Mouse (Mus musculus) ES-E14 (cell line): ENCODE measurements around the gene Olfr1047. TPM values are rescaled to one million over a fixed set of nuclear protein-coding genes. Genes with fewer than 3 reads are reported as not detected.
"Not testable (repeated sequence)": the region's sequence is repeated elsewhere in the genome, so short reads cannot be mapped to it uniquely, and the experiment has no call there.

Experiments
- DNase-seq: peaks from one replicate; pipeline ENCODE4 v3.0.0-alpha.2; 2013; ENCODE audit warnings: low read depth, low spot score
- H3K27ac ChIP-seq: 2 replicates; pipeline ENCODE4 v1.5.1; 2012; ENCODE audit warnings: low read depth, mild to moderate bottlenecking, low read length, moderate library complexity, mixed read lengths; ENCODE audit not compliant: poor library complexity, insufficient read depth, severe bottlenecking
- H3K36me3 ChIP-seq: 2 replicates; pipeline ENCODE4 v1.6.1; 2012; ENCODE audit warnings: mild to moderate bottlenecking, low read length, moderate library complexity, mixed read lengths; ENCODE audit not compliant: control insufficient read depth, poor library complexity, insufficient read depth, severe bottlenecking
- H3K4me1 ChIP-seq, 2 experiments: fragments of 150-350 bp in 1 of 2; sonication (generic) in 1 of 2; 2 replicates each; pipeline ENCODE4 v1.6.1; 2012; ENCODE audit warnings: low read length in 2 of 2, mild to moderate bottlenecking in 1 of 2, mixed read lengths in 1 of 2; ENCODE audit not compliant: control insufficient read depth in 2 of 2, insufficient read depth in 2 of 2, poor library complexity in 1 of 2
- H3K4me3 ChIP-seq, 2 experiments: fragments of 150-350 bp in 1 of 2; sonication (generic) in 1 of 2; 2 replicates each; pipeline ENCODE4 v1.5.1; 2012; ENCODE audit warnings: low read length in 2 of 2, low read depth in 1 of 2, mild to moderate bottlenecking in 1 of 2, mixed read lengths in 1 of 2; ENCODE audit not compliant: insufficient read depth in 1 of 2, poor library complexity in 1 of 2, severe bottlenecking in 1 of 2
- H3K9ac ChIP-seq: 2 replicates; pipeline ENCODE4 v1.6.1; 2012; ENCODE audit warnings: low read depth, mild to moderate bottlenecking, low read length, mixed read lengths; ENCODE audit not compliant: poor library complexity, insufficient read depth, severe bottlenecking
- H3K9me3 ChIP-seq: fragments of 150-350 bp; sonication (generic); 2 replicates; pipeline ENCODE4 v1.6.1; 2012; ENCODE audit warnings: low read depth, mild to moderate bottlenecking, low read length; ENCODE audit not compliant: control insufficient read depth, insufficient read depth
- CHD2 ChIP-seq: IDR thresholded peaks from 2 replicates; pipeline ENCODE4 v1.6.1; 2014; ENCODE audit warnings: mild to moderate bottlenecking, low read depth, low read length, inconsistent platforms
- HCFC1 ChIP-seq: IDR thresholded peaks from 2 replicates; pipeline ENCODE4 v1.6.1; 2012; ENCODE audit warnings: low read length, inconsistent platforms, borderline replicate concordance; ENCODE audit not compliant: insufficient read depth
- MAFK ChIP-seq: IDR thresholded peaks from 2 replicates; pipeline ENCODE4 v1.6.1; 2014; ENCODE audit warnings: mild to moderate bottlenecking, low read depth, low read length, inconsistent platforms; ENCODE audit not compliant: insufficient read depth
- ZC3H11A ChIP-seq: IDR thresholded peaks from 2 replicates; pipeline ENCODE4 v1.6.1; 2012; ENCODE audit warnings: low read depth, mild to moderate bottlenecking, inconsistent platforms, low read length, borderline replicate concordance
- ZNF384 ChIP-seq: IDR thresholded peaks from 2 replicates; pipeline ENCODE4 v1.6.1; 2012; ENCODE audit warnings: low read depth, low read length, inconsistent platforms
- in situ Hi-C, 2 experiments: fragments of 600-800 bp; cut with MboI; formaldehyde crosslinking; loops; one replicate each; pipeline ENCODE4 v1.15.1; 2025; ENCODE audit warnings: low sequenced_read_pairs in 2 of 2, inconsistent platforms in 1 of 2; ENCODE audit not compliant: unreplicated experiment in 2 of 2
- total RNA-seq: library from RNA; depleted of rRNA; stranded (reverse); fragments of 300-350 nt; gene quantifications from 2 replicates; pipeline ENCODE4 v1.2.3, GENCODE M21; 2012; rRNA removed

Olfr1047 gene
- not detected in 2 replicates for total RNA-seq

DNA sequence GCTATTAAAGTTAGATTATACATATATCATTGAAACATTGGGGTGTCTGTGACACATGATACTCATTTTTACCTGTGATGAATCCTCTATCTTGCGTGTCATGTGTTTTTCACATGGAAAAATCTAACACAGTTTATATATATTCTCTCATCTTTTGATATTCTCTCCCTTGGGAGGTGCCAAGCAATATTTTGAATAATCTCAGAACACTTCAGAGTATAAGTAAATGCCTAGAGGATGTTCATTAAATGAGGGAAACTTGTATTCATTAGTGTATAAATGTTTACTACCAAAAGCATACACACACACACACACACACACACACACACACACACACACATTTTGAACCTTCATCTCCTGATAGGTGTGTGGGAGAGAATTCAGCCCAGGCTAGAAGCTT lies at the start of gene Olfr1047:
TSS of gene Olfr1047 (minus strand) at position 101 of the 400 bp plus-strand sequence.
- H3K36me3 ChIP-seq = no peaks in the 10 kb centered on the region
- H3K4me3 ChIP-seq = no peak within 1 kb of the TSS
- H3K9me3 ChIP-seq = no peaks in the 10 kb centered on the region
- no peak within 1 kb of the TSS for H3K9ac ChIP-seq
- no peak for TF ChIP-seq HCFC1
- TF ChIP-seq ZNF384 = no peak
- TF ChIP-seq ZC3H11A = no peak
- TF ChIP-seq MAFK = no peak
- TF ChIP-seq CHD2 = no peak
- H3K4me1 ChIP-seq = no peaks in the 10 kb centered on the region
- no peak within 1 kb of the TSS for H3K27ac ChIP-seq
- in situ Hi-C loops = no loop called here
- DNase-seq = no peak

DNA sequence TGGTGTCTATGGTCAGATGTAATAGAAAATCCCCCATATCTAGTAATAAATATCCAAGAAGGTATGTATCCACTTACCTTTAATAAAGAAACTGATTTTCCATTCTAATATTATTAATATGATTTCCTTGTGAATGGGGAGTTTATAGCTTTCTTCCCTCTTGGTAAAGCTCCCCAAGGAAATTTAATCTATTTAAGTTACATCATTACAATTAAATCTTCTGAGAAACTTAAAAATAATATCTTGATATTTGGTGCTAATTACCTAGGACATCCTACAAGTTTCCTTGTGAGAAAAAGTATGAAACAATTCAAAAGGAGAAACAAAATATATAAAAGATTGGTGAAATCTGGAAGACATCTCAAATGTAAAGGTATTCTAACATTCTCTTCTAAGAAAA lies 47.8 kb upstream of the Olfr1047 start, which contains the start of gene Olfr1051:
TSS of gene Olfr1051 (minus strand) at position 101 of the 400 bp plus-strand sequence.
- H3K4me3 ChIP-seq, H3K4me1 ChIP-seq, H3K27ac ChIP-seq, H3K9me3 ChIP-seq, DNase-seq, H3K36me3 ChIP-seq, H3K9ac ChIP-seq, in situ Hi-C loops: not testable (repeated sequence)

DNA sequence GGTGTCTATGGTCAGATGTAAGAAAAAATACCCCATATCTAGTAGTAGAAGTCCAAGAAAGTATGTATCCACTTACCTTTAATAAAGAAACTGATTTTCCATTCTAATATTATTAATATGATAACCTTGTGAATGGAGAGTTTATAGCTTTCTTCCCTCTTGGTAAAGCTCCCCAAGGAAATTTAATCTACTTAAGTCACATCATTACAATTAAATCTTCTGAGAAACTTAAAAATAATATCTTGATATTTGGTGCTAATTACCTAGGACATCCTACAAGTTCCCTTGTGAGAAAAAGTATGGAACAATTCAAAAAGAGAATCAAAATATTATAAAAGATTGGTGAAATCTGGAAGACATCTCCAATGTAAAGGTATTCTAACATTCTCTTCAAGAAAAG lies 27.0 kb upstream of the Olfr1047 start, which contains the start of gene Olfr1049:
TSS of gene Olfr1049 (minus strand) at position 101 of the 400 bp plus-strand sequence.
- in situ Hi-C loops, H3K27ac ChIP-seq, H3K4me1 ChIP-seq, H3K9ac ChIP-seq, H3K36me3 ChIP-seq, H3K9me3 ChIP-seq, H3K4me3 ChIP-seq, DNase-seq: not testable (repeated sequence)

DNA sequence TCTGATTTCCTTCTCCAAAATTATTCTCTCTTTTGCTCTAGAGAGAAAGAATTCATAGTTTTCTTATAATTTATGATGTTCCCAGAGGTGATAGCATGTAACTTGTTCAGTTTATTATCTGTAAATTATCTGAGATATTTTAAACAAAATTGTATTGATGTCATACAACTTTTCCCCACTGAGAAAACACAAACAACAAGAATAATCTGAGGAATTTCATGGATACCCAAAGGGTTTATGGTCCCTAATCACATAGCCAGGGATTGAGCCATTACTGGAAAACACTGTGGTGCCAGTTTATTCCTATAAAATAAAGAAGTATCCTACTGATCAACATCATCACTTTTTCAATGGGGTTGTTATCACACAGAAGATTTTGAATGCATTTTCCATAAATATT lies 9.0 kb upstream of the Olfr1047 start, which contains the start of gene Olfr1048:
TSS of gene Olfr1048 (minus strand) at position 101 of the 400 bp plus-strand sequence.
- H3K9me3 ChIP-seq = no peaks in the 10 kb centered on the region
- H3K4me1 ChIP-seq = no peaks in the 10 kb centered on the region
- in situ Hi-C loops = no loop called here
- H3K4me3 ChIP-seq = no peak within 1 kb of the TSS
- no peak within 1 kb of the TSS for H3K9ac ChIP-seq
- H3K36me3 ChIP-seq = no peaks in the 10 kb centered on the region
- H3K27ac ChIP-seq = no peak within 1 kb of the TSS
- TF ChIP-seq MAFK = no peak
- no peak for TF ChIP-seq ZC3H11A
- no peak for TF ChIP-seq CHD2
- no peak for TF ChIP-seq HCFC1
- no peak for TF ChIP-seq ZNF384
- no peak for DNase-seq

DNA sequence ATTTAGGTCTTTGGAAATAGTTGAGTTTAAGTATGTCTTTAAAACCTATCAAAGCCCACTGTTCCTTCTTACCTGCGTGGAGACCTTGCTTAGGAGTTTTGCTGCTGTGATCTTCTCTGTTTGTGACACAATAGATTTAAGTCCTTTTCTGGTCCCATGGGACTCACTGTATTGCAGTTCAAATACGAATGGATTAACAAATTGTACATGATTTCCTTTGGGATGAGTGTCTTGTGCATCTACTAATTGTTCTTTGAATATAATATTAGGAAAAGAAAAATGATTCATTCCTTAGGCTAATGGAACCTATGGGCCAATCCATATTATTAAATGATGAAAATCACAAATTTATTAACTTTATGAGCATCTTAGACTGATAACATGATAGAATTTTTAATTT lies 12.0 kb downstream of the Olfr1047 start, which contains the start of gene Olfr1046:
TSS of gene Olfr1046 (minus strand) at position 101 of the 400 bp plus-strand sequence.
- in situ Hi-C loops = no loop called here
- no peak for DNase-seq
- H3K36me3 ChIP-seq = no peaks in the 10 kb centered on the region
- no peak within 1 kb of the TSS for H3K27ac ChIP-seq
- TF ChIP-seq ZC3H11A (no peak), ZNF384 (no peak)
- H3K9me3 ChIP-seq = no peaks in the 10 kb centered on the region
- H3K4me3 ChIP-seq = no peak within 1 kb of the TSS
- no peaks in the 10 kb centered on the region for H3K4me1 ChIP-seq
- H3K9ac ChIP-seq = no peak within 1 kb of the TSS
